12 mouse cellular contexts compared by ENCODE assay signal in genomic region chr13:90051735-90052134, GRCm38 (mm10). TPM values are rescaled to one million over a fixed set of nuclear protein-coding genes. Genes with fewer than 3 reads are reported as not detected.
A peak's percentile ranks its signal among the peaks of the same experiment; 100 is the strongest.
DNase-seq lines count a peak whose midpoint lies in the region; ATAC-seq and TF ChIP-seq lines count a peak whose summit lies in the region.
"Had no signal": no experiment of that assay in that cellular context is flagged by ENCODE, and none has a peak within 500 bp of the region (broad histone marks: within the 10 kb centered on the region; RNA-seq: fewer than 3 reads in every experiment).

No protein-coding gene starts in this region.

- 76% methylated on average over 6 of the region's 6 CpGs for WGBS in midbrain, embryonic 11.5 days
- WGBS in midbrain, embryonic 13.5 days: 76% methylated on average over 6 of the region's 6 CpGs
- WGBS in hindbrain, embryonic 11.5 days: 84% methylated on average over 6 of the region's 6 CpGs

- in situ Hi-C loops in Patski (cut with MboI; ENCODE audit: low pct_unique_long_range_greater_than_20kb): no loop called here

- no peak overlapping the region for H3K27ac ChIP-seq in gastrocnemius, adult 2 months
- no peak overlapping the region for H3K27ac ChIP-seq in midbrain, embryonic 11.5 days (ENCODE audit: low read depth, low read length)
- no peak overlapping the region for H3K27ac ChIP-seq in midbrain, embryonic 13.5 days
- no peak overlapping the region for H3K27ac ChIP-seq in hindbrain, embryonic 11.5 days (ENCODE audit: low read depth, low read length)

- TF ChIP-seq CTCF in gastrocnemius, adult 2 months (IDR thresholded peaks at IDR 0.05): peak; percentile 20
- peak; percentile 28 for TF ChIP-seq CTCF in Patski (IDR thresholded peaks at IDR 0.05)

- no peak overlapping the region for H3K4me3 ChIP-seq in gastrocnemius, adult 2 months
- no peak overlapping the region for H3K4me3 ChIP-seq in midbrain, embryonic 11.5 days (ENCODE audit: low read depth, low read length)
- H3K4me3 ChIP-seq in midbrain, embryonic 13.5 days (replicated peaks): no peak overlapping the region
- no peak overlapping the region for H3K4me3 ChIP-seq in hindbrain, embryonic 11.5 days (ENCODE audit: low read depth, low read length)

- intact Hi-C loops in gastrocnemius, adult 2 months (cut with DNase I): no loop called here

- H3K4me2 ChIP-seq in midbrain, embryonic 11.5 days: no peak overlapping the region
- H3K4me2 ChIP-seq in midbrain, embryonic 13.5 days (replicated peaks): no peak overlapping the region
- H3K4me2 ChIP-seq in hindbrain, embryonic 11.5 days (replicated peaks; ENCODE audit: low read depth, low read length): no peak overlapping the region
- H3K4me2 ChIP-seq: liver, embryonic 11.5 days had no signal

- ATAC-seq in midbrain, embryonic 11.5 days (ENCODE audit: low FRiP score): no peak
- ATAC-seq in midbrain, embryonic 13.5 days: no peak
- no peak for ATAC-seq in Patski
- ATAC-seq in megakaryocyte progenitor cell, adult 5-6 weeks (replicated peaks; ENCODE audit: poor library complexity): peak; percentile 85
- ATAC-seq in hindbrain, embryonic 11.5 days (ENCODE audit: low FRiP score): no peak

- H3K36me3 ChIP-seq in midbrain, embryonic 11.5 days (ENCODE audit: control insufficient read depth, insufficient read depth, low read length): no peaks in the 10 kb centered on the region
- H3K36me3 ChIP-seq in midbrain, embryonic 13.5 days: no peaks in the 10 kb centered on the region
- no peaks in the 10 kb centered on the region for H3K36me3 ChIP-seq in hindbrain, embryonic 11.5 days (ENCODE audit: control insufficient read depth, insufficient read depth, low read length)

- CTCF ChIA-PET in Patski (lab: Charles Lee): interaction anchor here (1.4 kb wide), 1 partner anchor 12 kb away, joined by 3 read pairs; no protein-coding TSS in a partner anchor

- no peak overlapping the region for H3K9ac ChIP-seq in midbrain, embryonic 11.5 days (ENCODE audit: low read length)
- H3K9ac ChIP-seq in midbrain, embryonic 13.5 days (replicated peaks): no peak overlapping the region
- no peak overlapping the region for H3K9ac ChIP-seq in hindbrain, embryonic 11.5 days (ENCODE audit: low read depth, low read length)

- DNase-seq in gastrocnemius, adult 2 months: no peak
- no peak for DNase-seq in gastrocnemius, adult 8-10 months (ENCODE audit: low spot score in 2 of 2)
- DNase-seq in midbrain, embryonic 11.5 days (ENCODE audit: low spot score, missing footprints): peak; percentile 81
- no peak for DNase-seq in Patski (ENCODE audit: low read depth, low spot score)
- no peak for DNase-seq in heart, adult 18-20 months
- DNase-seq in hindbrain, embryonic 11.5 days (ENCODE audit: low spot score): no peak
- DNase-seq: cerebellum, adult 18-20 months; kidney, adult 18-20 months; layer of hippocampus, postnatal 36 days had no signal

- H3K27me3 ChIP-seq in midbrain, embryonic 11.5 days (ENCODE audit: control insufficient read depth, insufficient read depth, low read length): no peaks in the 10 kb centered on the region
- H3K27me3 ChIP-seq in midbrain, embryonic 13.5 days: no peaks in the 10 kb centered on the region
- H3K27me3 ChIP-seq in Patski: no peaks in the 10 kb centered on the region
- H3K27me3 ChIP-seq in hindbrain, embryonic 11.5 days (ENCODE audit: control insufficient read depth, insufficient read depth, low read length): no peaks in the 10 kb centered on the region

- H3K4me1 ChIP-seq in midbrain, embryonic 11.5 days (ENCODE audit: control insufficient read depth, insufficient read depth, low read length): no peaks in the 10 kb centered on the region
- H3K4me1 ChIP-seq in midbrain, embryonic 13.5 days (replicated peaks): no peaks in the 10 kb centered on the region
- no peaks in the 10 kb centered on the region for H3K4me1 ChIP-seq in hindbrain, embryonic 11.5 days (replicated peaks; ENCODE audit: control insufficient read depth, insufficient read depth, low read length)

- no peaks in the 10 kb centered on the region for H3K9me3 ChIP-seq in midbrain, embryonic 11.5 days (ENCODE audit: control insufficient read depth, low read length)
- H3K9me3 ChIP-seq in midbrain, embryonic 13.5 days: no peaks in the 10 kb centered on the region
- no peaks in the 10 kb centered on the region for H3K9me3 ChIP-seq in hindbrain, embryonic 11.5 days (ENCODE audit: control insufficient read depth, low read length)

- POLR2A ChIA-PET in Patski (lab: Charles Lee): no interaction called here

RNA-seq across cellular contexts. Expression of gene Tmem167, which starts 37.2 kb away (rescaled TPM):
- total RNA-seq in gastrocnemius, adult 2 months (2021): 1 to 10 TPM; 8.3 to 8.4 TPM
- 1 to 10 TPM; 7.9 to 8.8 (median 8.3) TPM for total RNA-seq in gastrocnemius, adult 8-10 months (2022)
- polyA plus RNA-seq in midbrain, embryonic 11.5 days (2014; fragmentation: Nextera tagmentation; extraction: Ambion mirVana): 61.6 and 64.0 TPM in 2 replicates
- 50.6 and 52.5 TPM in 2 replicates for polyA plus RNA-seq in midbrain, embryonic 13.5 days (2015; fragmentation: Nextera tagmentation; extraction: Ambion mirVana)
- 17.7 TPM for polyA plus RNA-seq in Patski (2021)
- total RNA-seq in megakaryocyte progenitor cell, adult 5-6 weeks (2015): 28.9 and 32.5 TPM in 2 replicates
- 18.7 and 18.9 TPM in 2 replicates for total RNA-seq in megakaryocyte progenitor cell, adult 5-6 weeks (2017)
- total RNA-seq in heart, adult 18-20 months (2021): 1 to 10 TPM; 5.4 to 5.5 TPM
- 67.2 and 68.1 TPM in 2 replicates for polyA plus RNA-seq in hindbrain, embryonic 11.5 days (2014; fragmentation: Nextera tagmentation; extraction: Ambion mirVana)

RNA-seq across cellular contexts. Expression of gene Xrcc4, which starts 37.7 kb away (rescaled TPM):
- 1 to 10 TPM; 8.0 to 8.1 TPM for total RNA-seq in gastrocnemius, adult 2 months (2021)
- 1 to 10 TPM; 6.1 to 8.3 (median 7.5) TPM for total RNA-seq in gastrocnemius, adult 8-10 months (2022)
- 12.0 and 12.8 TPM in 2 replicates for polyA plus RNA-seq in midbrain, embryonic 11.5 days (2014; fragmentation: Nextera tagmentation; extraction: Ambion mirVana)
- polyA plus RNA-seq in midbrain, embryonic 13.5 days (2015; fragmentation: Nextera tagmentation; extraction: Ambion mirVana): 12.9 and 14.2 TPM in 2 replicates
- polyA plus RNA-seq in Patski (2021): 18.7 TPM
- 15.3 and 20.1 TPM in 2 replicates for total RNA-seq in megakaryocyte progenitor cell, adult 5-6 weeks (2015)
- total RNA-seq in megakaryocyte progenitor cell, adult 5-6 weeks (2017): 16.2 and 24.3 TPM in 2 replicates
- total RNA-seq in heart, adult 18-20 months (2021): 1 to 10 TPM; 9.3 to 10.0 TPM
- polyA plus RNA-seq in hindbrain, embryonic 11.5 days (2014; fragmentation: Nextera tagmentation; extraction: Ambion mirVana): 13.3 and 13.9 TPM in 2 replicates
